Mouse (Mus musculus): ENCODE results near the gene Fhl2.
"Not testable (repeated sequence)": the region's sequence is repeated elsewhere in the genome, so short reads cannot be mapped to it uniquely, and the experiment has no call there.

Fhl2 gene

GRCm38 (mm10) chr1:43192471-43192870, 4.3 kb downstream of the Fhl2 start:
- DNase-seq: peak in 1 of 2 experiments; percentile 44

DNA sequence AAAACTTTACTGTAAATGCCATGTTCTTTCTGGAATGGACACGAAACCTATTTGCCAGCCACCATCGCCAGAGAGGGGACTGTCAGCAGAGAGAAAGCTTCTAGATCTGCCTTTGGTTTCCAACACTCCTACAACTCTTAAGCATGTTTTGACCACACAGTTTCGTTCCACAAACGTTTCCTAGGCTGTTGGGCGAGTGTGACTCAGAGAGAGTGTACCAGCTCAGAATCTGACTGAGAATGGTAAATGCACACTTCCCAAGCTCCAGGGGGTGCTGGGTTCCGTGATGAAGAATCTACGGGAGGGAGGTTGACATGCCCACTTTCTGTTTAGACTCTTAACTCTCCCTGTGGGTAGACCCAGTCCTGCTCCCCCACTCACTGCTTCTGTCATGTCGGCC, 5.7 kb downstream of the Fhl2 start:
- no peak for DNase-seq

DNA sequence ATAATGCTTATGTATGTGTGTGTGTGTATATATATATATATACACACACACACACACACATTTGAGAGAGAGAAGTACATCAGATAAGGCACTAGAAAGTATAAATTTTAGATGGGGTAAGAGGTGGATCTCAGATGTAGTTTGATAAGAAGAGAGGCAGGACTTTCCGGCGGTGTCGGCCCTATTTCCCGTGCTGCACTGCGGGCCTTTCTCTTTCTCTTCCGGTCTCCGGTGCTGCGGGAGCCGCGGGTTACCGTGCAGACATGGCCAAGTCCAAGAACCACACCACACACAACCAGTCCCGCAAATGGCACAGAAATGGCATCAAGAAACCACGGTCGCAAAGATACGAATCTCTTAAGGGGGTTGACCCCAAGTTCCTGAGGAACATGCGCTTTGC, 7.9 kb downstream of the Fhl2 start:
- DNase-seq: not testable (repeated sequence)

DNA sequence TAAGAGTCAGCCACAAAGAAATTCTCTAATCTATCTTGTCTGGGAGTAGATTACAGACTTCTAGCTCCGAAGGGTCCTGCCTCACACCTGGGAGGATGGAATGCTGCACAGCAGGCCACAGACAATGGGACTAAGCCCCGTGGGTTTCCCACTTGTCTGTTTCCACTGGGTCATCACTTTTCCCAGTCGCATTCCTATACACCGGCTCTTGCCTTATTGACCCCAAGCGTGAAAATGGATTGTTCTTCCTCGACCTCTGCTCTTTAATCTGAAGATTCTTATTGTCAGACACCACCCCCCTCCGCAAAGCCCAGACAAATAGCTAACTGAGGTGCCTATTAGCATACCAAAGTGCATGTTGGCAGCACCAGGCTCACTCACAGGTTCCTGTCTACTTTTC, 10.4 kb downstream of the Fhl2 start:
- no peak for DNase-seq

GRCm38 (mm10) chr1:43180912-43181311, 15.9 kb downstream of the Fhl2 start:
- DNase-seq: peak in 1 of 2 experiments; percentile 30

GRCm38 (mm10) chr1:43178780-43179179, 18.0 kb downstream of the Fhl2 start:
- DNase-seq: no peak

- no peak for DNase-seq
Measured at GRCm38 (mm10) chr1:43178378-43178777, 18.4 kb downstream of the Fhl2 start.

- DNase-seq: no peak
Measured at GRCm38 (mm10) chr1:43173283-43174226, 23.2 kb downstream of the Fhl2 start.

GRCm38 (mm10) chr1:43171816-43172215, 25.0 kb downstream of the Fhl2 start:
- no peak for DNase-seq

DNA sequence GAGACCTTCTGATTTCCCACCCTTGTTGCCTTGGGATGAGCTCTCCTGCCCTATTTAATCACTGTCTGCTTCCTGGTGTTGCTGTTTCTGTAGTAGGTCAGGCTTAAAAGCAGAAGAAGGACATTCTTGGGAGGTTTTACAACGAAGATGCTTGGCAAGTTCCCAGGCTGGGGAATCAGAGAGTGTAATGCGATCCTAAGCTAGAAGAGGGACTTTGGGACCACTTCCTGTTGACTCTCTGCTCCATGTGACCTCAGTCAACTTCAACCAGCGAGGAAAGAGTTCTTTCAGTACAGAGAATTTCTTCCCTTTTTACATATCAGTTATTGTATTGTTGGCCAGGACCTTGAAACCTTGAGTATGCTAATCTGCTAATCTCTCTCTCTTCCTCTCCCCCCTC, 25.7 kb downstream of the Fhl2 start:
- DNase-seq: peak; percentile 49 to 68

DNA sequence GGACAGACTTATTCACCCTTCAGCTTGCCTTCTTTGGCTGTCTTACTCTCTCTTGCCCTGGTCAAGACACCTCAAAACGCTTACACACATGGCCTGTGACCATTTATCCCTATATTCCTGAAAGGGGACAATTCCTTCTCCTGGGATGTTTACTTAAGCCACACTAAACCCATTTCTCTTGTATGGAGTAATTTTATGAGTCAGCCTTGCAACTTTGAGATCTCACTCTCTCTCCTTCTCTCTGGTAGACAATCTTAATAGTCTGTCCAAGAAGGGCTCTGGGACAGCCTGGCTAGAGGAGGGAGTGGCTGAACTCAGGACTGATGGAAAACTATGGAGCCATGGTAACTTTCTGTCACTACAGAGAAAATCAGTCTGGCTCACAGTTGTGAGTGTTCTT, 27.1 kb downstream of the Fhl2 start:
- no peak for DNase-seq

DNA sequence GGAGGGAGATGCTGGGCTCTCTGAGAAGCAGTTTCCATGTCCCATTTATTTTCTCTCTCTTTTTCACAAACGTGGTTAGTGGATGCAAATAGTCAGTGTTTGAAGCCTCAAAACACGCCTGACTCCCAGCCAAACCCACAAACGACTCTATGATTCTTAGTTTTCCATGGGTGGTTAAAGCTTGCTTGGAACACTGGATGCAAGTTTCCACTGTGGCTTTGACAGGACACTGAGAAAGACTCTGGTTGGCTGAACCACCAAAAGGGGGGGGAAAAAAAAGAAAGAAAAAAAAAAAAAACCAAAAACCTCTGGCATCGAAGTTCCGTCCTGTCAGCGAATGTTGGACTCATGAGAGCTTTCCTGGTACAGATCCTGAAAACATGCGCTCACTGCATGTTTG, 27.6 kb downstream of the Fhl2 start:
- DNase-seq: no peak

- DNase-seq: no peak
Measured at GRCm38 (mm10) chr1:43168618-43169017, 28.2 kb downstream of the Fhl2 start.

DNA sequence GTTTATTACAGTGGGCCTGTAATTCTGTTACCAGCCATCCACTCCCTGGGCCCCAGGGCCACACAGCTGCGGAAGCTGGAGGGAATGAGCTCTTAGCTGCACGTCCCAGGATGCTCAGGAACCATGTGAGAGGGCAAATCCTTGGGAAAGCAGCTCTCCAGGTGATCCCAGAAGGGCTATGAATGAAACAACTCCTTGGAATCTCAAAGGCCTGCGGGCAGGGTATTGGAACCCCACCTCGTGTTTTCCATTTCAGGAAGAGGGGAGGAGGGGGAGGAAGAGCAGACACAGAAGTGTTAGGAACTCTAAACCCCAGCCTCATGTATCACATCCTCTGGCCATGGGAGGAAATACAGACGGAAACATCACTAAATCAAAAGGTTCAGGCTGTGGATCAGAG, 28.8 kb downstream of the Fhl2 start:
- peak; percentile 41 to 56 for DNase-seq

GRCm38 (mm10) chr1:43164582-43164981, 32.2 kb downstream of the Fhl2 start:
- DNase-seq: no peak

DNA sequence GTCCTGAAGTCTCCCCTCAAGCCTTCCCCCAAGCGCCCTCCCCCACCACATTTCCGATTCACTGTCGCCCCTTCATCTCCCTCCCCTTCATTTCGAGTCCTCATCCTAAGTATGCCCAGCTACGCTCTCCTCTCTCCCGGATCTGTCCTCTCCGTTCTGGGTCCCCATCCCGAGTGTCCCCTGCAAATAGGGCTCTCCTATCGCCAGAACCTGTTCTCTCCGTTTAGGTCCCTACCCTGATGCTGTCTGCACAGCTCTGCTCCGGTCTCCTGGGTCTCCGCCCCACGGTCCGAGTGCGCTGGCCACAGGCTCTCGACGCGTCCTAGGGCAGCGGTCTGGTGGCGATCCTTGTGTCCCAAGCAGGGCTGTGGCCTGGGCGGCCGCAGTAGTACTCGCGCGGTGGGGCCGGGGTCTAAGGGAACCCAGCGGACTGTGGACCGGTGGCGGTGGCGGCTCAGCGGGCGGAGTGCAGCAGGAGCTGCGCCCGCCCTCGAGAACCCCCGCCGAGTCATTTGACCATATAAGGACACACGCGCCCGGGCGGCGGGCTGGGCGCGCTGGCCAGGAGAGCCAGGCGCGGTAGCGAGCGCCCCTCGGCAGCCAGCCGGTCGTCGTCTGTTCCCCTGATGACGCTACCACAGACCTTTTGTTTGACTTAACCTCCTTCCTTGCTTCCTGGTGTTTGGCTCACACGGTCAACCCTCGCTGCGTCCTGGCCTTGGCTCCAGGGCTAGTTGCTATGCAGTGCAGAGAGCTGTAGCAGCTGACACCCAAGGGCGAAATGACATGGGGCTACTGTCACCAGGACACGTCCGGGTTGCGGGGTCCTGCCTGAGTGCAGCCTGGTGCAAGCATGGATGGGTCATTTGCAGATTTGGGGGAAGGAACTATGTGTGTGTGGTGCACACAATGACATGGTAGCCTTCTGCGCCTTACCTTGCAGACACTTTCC, 33.0 kb downstream of the Fhl2 start:
- DNase-seq: peak; percentile 86 to 91

DNA sequence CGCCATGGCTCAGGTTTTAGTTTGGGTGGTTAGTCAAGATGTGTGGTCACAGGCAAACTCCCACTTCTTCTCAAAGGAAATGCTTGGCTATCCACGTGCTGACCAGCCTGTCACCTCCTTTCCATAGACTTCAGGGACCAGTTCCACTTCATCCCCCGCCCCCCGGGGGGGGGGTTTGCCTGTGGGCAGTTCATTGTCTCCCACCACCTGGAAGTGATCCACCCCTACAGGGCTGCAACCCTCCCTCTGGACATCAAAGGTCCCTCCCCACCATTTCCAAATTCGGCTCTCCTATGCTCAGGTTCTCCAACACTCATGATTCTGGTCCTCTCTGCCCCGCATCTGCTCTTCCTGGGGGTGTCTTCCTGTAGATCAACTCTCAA, 33.7 kb downstream of the Fhl2 start:
- DNase-seq: peak in 1 of 2 experiments; percentile 58

GRCm38 (mm10) chr1:43162394-43162793, 34.4 kb downstream of the Fhl2 start:
- DNase-seq: no peak

DNA sequence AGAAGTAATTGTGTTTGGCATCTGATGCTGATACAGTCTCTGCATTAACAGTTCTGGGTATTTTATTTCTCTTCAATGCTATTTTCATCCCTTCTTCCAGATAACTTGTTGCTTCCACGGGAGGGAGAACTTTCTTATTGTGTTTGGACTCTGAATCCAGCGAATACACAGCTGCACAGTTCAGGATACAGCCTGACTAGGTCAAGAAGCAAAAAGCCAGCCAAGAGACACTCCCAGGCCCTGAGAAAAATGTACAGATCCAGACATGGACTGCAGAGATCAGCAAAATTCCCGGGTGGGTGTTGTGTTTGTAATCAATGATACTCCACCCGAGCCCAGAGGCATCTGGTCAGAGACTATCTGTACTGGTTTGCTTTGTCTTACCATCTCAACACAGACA, 37.4 kb downstream of the Fhl2 start:
- DNase-seq: peak; percentile 27 to 41

DNA sequence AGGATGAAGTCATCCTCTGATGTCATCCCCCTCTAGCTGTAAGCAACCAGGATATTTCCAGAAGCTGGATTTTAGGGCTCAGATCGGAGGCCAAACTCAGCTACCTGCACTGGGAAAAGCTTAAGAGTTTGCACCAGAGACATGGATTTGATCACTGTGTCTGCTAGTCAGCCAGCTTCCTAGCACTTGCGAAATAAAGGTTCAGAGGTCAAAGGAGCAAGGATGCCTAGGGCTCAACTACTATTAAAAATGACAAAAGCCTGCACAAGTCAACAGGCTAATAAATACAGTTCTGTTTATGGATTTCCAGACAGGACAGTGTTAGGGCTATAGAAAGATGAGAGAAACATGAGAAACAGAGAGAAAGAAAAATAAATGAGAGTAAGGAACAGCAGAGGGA, 38.9 kb downstream of the Fhl2 start:
- no peak for DNase-seq

DNA sequence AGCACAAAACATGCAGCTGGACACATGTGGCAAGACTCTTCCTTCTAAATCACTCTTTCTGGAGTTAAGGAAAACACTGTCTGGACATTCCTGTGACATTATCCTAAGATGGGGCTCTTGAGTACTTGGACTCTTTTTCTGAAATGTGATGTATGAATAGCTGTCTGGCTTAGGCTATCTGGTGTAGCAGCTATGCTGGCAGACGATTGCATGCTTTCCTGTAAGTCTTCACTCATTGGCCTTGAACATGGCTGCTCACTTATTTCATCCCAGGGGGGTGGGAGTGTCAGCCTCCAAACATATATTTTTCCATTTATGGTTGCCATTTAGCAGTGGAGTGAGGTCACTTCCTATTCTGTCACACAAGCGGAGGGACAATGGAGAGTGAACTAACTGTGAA, 42.3 kb downstream of the Fhl2 start:
- DNase-seq: no peak

- DNase-seq: no peak
Measured at GRCm38 (mm10) chr1:43153538-43153937, 43.2 kb downstream of the Fhl2 start.

DNA sequence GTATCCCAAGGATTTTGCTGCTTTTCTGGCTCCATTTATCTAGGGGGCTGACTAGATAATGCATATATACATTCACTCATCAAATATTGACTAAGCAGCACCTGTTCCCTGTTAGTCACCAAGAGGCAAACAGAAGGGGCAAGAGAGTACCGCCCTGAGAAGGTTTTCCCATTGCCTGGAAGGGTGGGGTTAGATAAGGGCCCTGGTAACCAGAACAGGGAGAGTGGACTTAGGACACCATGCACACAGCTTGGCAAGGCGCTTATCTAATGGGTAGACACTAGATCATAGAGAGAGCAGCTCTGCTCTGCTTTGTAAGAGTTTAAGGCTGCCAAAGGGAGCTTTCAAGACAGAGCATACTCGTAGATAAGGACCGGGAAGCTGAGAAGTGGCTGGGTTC, 44.2 kb downstream of the Fhl2 start:
- DNase-seq: no peak

GRCm38 (mm10) chr1:43150225-43150624, 46.6 kb downstream of the Fhl2 start:
- peak in 1 of 2 experiments; percentile 40 for DNase-seq
